Mouse (Mus musculus) T-helper 1 cell (primary cell): ENCODE results near the gene Serpinf1.
"Not testable (repeated sequence)": the region's sequence is repeated elsewhere in the genome, so short reads cannot be mapped to it uniquely, and the experiment has no call there.

Source experiments
- in situ Hi-C: fragments of 300-600 bp; cut with MboI, MseI; formaldehyde crosslinking; loops from one replicate; pipeline ENCODE4 v1.15.1; 2025; ENCODE audit warnings: high pct_unique_total_duplicates

Gene Serpinf1

GRCm38 (mm10) chr11:75421375-75422012 lies 1.0 kb downstream of the Serpinf1 start:
- in situ Hi-C loops = no loop called here

- in situ Hi-C loops = no loop called here
Measured at GRCm38 (mm10) chr11:75420810-75421374, 1.6 kb downstream of the Serpinf1 start.

- in situ Hi-C loops = no loop called here
Measured at GRCm38 (mm10) chr11:75420037-75420436, 2.5 kb downstream of the Serpinf1 start.

GRCm38 (mm10) chr11:75415994-75416393 lies 6.5 kb downstream of the Serpinf1 start:
- in situ Hi-C loops = no loop called here

- in situ Hi-C loops = no loop called here
Measured at GRCm38 (mm10) chr11:75415096-75415495, 7.4 kb downstream of the Serpinf1 start.

GRCm38 (mm10) chr11:75410591-75410990 lies 11.9 kb downstream of the Serpinf1 start:
- in situ Hi-C loops = no loop called here

GRCm38 (mm10) chr11:75409679-75410575 lies 12.6 kb downstream of the Serpinf1 start:
- in situ Hi-C loops = no loop called here

- in situ Hi-C loops = no loop called here
Measured at GRCm38 (mm10) chr11:75406865-75407264, 15.6 kb downstream of the Serpinf1 start.

- in situ Hi-C loops = no loop called here
Measured at GRCm38 (mm10) chr11:75406104-75406503, 16.4 kb downstream of the Serpinf1 start.

- in situ Hi-C loops = no loop called here
Measured at GRCm38 (mm10) chr11:75404801-75405200, 17.7 kb downstream of the Serpinf1 start.

GRCm38 (mm10) chr11:75403301-75404052 lies 19.0 kb downstream of the Serpinf1 start:
- in situ Hi-C loops = no loop called here

- in situ Hi-C loops = no loop called here
Measured at GRCm38 (mm10) chr11:75402271-75402690, 20.2 kb downstream of the Serpinf1 start.

- in situ Hi-C loops = no loop called here
Measured at GRCm38 (mm10) chr11:75400099-75400498, 22.4 kb downstream of the Serpinf1 start.

- in situ Hi-C loops = loop anchor here (10.0 kb wide), 1 partner anchor 935 kb away; no protein-coding TSS in a partner anchor
Measured at GRCm38 (mm10) chr11:75399411-75399841, 23.1 kb downstream of the Serpinf1 start.

GRCm38 (mm10) chr11:75397452-75397851 lies 25.0 kb downstream of the Serpinf1 start:
- in situ Hi-C loops = loop anchor here (10.0 kb wide), 1 partner anchor 933 kb away; no protein-coding TSS in a partner anchor

- in situ Hi-C loops = loop anchor here (10.0 kb wide), 1 partner anchor 931 kb away; no protein-coding TSS in a partner anchor
Measured at GRCm38 (mm10) chr11:75395611-75396010, 26.9 kb downstream of the Serpinf1 start.

- in situ Hi-C loops = not testable (repeated sequence)
Measured at GRCm38 (mm10) chr11:75383529-75383928, 39.0 kb downstream of the Serpinf1 start.

GRCm38 (mm10) chr11:75378786-75379185 lies 43.7 kb downstream of the Serpinf1 start:
- in situ Hi-C loops = loop anchor here (10.0 kb wide), 1 partner anchor 1766 kb away; no protein-coding TSS in a partner anchor

- in situ Hi-C loops = loop anchor here (10.0 kb wide), 1 partner anchor 1768 kb away; no protein-coding TSS in a partner anchor
Measured at GRCm38 (mm10) chr11:75377125-75377524, 45.4 kb downstream of the Serpinf1 start.
